Mouse (Mus musculus): Measurements from ENCODE around the gene Ttll10. TPM values are rescaled to one million over a fixed set of nuclear protein-coding genes. Genes with fewer than 3 reads are reported as not detected.
A peak's percentile ranks its signal among the peaks of the same experiment; 100 is the strongest.

Ttll10 gene
- polyA plus RNA-seq, 1 experiment from 2014 or later: 0.36 TPM

DNA sequence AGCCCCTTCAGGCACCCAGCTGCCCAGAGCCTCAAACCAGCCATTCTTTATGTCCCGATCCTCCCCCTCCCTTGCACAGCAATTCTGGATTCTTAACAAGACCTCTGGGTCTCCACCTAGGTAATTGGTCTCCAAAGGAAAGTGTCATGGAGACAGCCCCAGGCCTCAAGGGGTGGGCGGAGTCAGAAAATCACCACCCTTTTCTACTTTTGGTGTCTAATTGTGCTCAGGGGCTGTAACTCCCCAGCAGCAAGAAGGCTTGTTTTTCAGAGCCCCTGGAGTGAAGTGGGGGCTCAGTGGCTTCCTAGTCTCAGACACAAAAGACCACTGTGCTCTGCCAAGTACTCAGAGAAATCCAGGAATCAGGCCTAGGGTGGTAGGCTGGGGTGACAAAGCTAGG is 11.5 kb upstream of the Ttll10 start:
- H3K4me3 ChIP-seq (ENCODE audit: low read depth, low read length): no peak overlapping the region
- H3K9me3 ChIP-seq (replicated peaks; ENCODE audit: control insufficient read depth, low read length): no peaks in the 10 kb centered on the region
- H3K4me1 ChIP-seq (ENCODE audit: control insufficient read depth, insufficient read depth, low read length): peaks cover 10% of the 10 kb centered on the region; the same call in 1 of the 2 replicates
- H3K36me3 ChIP-seq (ENCODE audit: control insufficient read depth, insufficient read depth, low read length): no peaks in the 10 kb centered on the region
- no peak for ATAC-seq (replicated peaks; ENCODE audit: insufficient number of reproducible peaks, low FRiP score, low TSS enrichment)
- no peak overlapping the region for H3K9ac ChIP-seq (ENCODE audit: low read depth, low read length)
- 68% methylated on average over 2 of the region's 2 CpGs for WGBS (ENCODE audit: insufficient replicate concordance)
- no peak overlapping the region for H3K4me2 ChIP-seq
- no peaks in the 10 kb centered on the region for H3K27me3 ChIP-seq (ENCODE audit: control insufficient read depth, insufficient read depth, low read length)
- H3K27ac ChIP-seq (ENCODE audit: low read depth, low read length): no peak overlapping the region

DNA sequence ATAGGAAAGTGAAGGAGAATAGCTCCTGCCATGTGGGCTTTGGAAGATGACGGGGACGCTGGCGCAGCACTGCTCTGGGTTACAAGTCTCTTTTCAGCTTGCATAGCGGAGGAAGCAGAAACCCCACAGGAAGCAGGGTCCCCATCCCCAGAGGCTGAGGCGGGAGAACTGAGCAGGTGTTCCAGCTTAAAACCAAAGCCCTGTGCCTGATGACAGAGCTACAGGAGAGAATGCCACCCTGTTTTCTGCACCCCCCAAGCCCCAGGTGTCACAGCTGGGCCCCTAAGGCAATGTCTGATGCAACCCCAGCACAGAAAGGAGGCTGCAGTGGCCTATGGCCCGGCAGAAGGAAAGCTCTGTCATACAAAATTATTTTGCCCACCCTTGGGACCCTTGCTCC is 11.1 kb upstream of the Ttll10 start:
- Histone ChIP-seq H3K9ac (ENCODE audit: low read depth, low read length) (no peak overlapping the region), H3K27me3 (ENCODE audit: control insufficient read depth, insufficient read depth, low read length) (no peaks in the 10 kb centered on the region), H3K9me3 (replicated peaks; ENCODE audit: control insufficient read depth, low read length) (no peaks in the 10 kb centered on the region), H3K36me3 (ENCODE audit: control insufficient read depth, insufficient read depth, low read length) (no peaks in the 10 kb centered on the region), H3K27ac (ENCODE audit: low read depth, low read length) (no peak overlapping the region), H3K4me3 (ENCODE audit: low read depth, low read length) (no peak overlapping the region), H3K4me2 (no peak overlapping the region), H3K4me1 (ENCODE audit: control insufficient read depth, insufficient read depth, low read length) (peaks cover 10% of the 10 kb centered on the region; the same call in 1 of the 2 replicates)
- WGBS (ENCODE audit: insufficient replicate concordance): 70% methylated on average over 6 of the region's 6 CpGs
- no peak for ATAC-seq (replicated peaks; ENCODE audit: insufficient number of reproducible peaks, low FRiP score, low TSS enrichment)

DNA sequence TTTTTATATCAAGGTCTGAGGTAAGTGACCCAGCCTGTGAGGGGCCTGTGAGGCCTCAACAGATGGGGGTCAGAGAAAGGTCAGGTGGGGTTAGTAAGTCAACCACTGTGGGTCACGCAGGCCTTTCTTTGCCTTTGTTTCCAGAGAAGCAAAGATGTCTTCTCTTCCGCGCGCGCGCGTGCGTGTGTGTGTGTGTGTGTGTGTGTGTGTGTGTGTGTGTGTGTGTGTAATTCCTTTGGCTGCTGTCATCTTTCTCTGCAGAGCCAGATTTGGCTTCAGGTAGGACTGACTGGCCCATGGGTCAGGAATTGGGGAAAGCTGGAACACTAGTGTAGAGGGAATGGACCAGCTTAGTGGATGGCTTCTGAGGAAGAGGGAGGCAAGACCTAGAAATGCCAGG is 10.5 kb upstream of the Ttll10 start:
- H3K27me3 ChIP-seq (ENCODE audit: control insufficient read depth, insufficient read depth, low read length): no peaks in the 10 kb centered on the region
- 90% methylated on average over 8 of the region's 8 CpGs for WGBS (ENCODE audit: insufficient replicate concordance)
- no peak overlapping the region for H3K27ac ChIP-seq (ENCODE audit: low read depth, low read length)
- no peaks in the 10 kb centered on the region for H3K36me3 ChIP-seq (ENCODE audit: control insufficient read depth, insufficient read depth, low read length)
- no peak overlapping the region for H3K4me2 ChIP-seq
- peaks cover 10% of the 10 kb centered on the region; the same call in 1 of the 2 replicates for H3K4me1 ChIP-seq (ENCODE audit: control insufficient read depth, insufficient read depth, low read length)
- H3K4me3 ChIP-seq (ENCODE audit: low read depth, low read length): no peak overlapping the region
- ATAC-seq (replicated peaks; ENCODE audit: insufficient number of reproducible peaks, low FRiP score, low TSS enrichment): no peak
- no peak overlapping the region for H3K9ac ChIP-seq (ENCODE audit: low read depth, low read length)
- no peaks in the 10 kb centered on the region for H3K9me3 ChIP-seq (replicated peaks; ENCODE audit: control insufficient read depth, low read length)

DNA sequence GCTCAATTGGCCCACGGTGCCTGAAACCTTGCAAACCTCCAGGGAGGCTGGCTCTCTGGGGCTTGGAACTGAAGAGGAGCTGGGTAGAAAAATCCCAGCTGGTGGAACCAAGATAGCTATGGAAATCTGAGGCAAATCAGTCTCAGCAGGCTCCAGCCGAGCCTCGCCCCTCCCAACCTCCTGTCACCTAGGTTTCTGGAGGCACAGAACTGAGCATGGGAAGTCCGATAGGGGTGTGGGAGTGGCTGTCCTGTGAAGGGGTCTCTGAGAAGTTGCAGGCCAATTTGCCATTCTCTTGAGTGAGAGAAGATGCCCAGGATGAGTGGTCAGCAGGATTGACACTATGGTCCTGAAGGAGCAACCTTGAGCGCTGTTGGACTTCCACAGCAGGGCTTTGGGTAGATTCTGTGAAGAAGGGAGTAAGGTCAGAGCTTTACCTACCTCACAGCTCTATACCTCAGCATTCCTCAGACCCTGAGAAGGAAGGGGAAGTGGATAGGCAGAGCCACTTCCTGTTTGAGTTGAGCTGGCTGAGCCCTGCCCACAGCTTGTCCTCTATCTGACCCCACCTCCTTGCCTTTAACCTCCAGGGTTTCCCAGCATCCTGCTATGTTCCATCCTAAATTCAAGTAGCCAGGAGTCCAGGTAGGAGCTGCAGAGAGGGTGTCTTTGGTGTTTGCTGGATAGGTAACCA is 8.2 kb upstream of the Ttll10 start:
- 34% methylated on average over 5 of the region's 5 CpGs for whole genome bisulfite sequencing (ENCODE audit: insufficient replicate concordance)
- Histone ChIP-seq H3K4me2 (no peak overlapping the region), H3K4me1 (ENCODE audit: control insufficient read depth, insufficient read depth, low read length) (peaks cover 10% of the 10 kb centered on the region; the same call in 1 of the 2 replicates), H3K9me3 (replicated peaks; ENCODE audit: control insufficient read depth, low read length) (no peaks in the 10 kb centered on the region), H3K4me3 (ENCODE audit: low read depth, low read length) (no peak overlapping the region), H3K27me3 (ENCODE audit: control insufficient read depth, insufficient read depth, low read length) (no peaks in the 10 kb centered on the region), H3K36me3 (ENCODE audit: control insufficient read depth, insufficient read depth, low read length) (no peaks in the 10 kb centered on the region), H3K27ac (ENCODE audit: low read depth, low read length) (no peak overlapping the region), H3K9ac (ENCODE audit: low read depth, low read length) (no peak overlapping the region)
- ATAC-seq (replicated peaks; ENCODE audit: insufficient number of reproducible peaks, low FRiP score, low TSS enrichment): no peak

DNA sequence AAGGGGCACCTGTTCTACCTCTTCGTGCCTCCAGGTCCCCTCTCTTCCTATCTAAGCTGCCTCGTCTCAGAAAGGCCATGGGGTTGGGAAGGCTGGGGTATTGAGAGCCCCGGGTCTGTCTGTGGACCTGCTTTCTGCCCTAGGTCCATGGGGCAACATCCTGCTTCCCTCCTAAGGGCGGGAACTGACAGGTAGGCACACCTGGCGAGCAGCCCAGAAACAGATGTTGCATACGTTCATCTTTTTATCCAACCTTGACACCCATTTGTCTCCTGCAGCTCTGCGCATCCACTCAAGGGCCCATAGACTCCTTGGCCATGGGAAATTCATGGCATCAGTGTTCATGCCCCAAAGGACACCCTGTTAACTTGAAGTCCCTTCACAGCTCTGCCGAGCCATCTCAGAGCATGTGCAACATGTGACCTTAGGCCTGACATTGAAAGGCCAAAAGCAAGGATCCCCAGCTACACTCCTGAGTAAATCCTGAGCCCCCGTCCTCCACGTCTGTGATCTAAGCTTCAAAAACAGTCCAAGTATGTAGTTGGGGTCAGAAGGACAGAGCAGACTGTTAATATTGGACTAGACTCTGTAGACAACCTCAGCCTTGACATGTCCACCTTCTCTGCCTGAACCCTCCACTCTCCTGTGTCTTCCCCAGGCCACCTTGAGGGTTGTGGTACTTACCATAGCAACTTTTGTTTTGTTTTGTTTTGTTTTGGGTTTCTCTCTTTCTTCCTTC is 6.1 kb upstream of the Ttll10 start:
- 82% methylated on average over 10 of the region's 10 CpGs for WGBS (ENCODE audit: insufficient replicate concordance)
- Histone ChIP-seq H3K9me3 (replicated peaks; ENCODE audit: control insufficient read depth, low read length) (no peaks in the 10 kb centered on the region), H3K4me1 (ENCODE audit: control insufficient read depth, insufficient read depth, low read length) (peaks cover 9% of the 10 kb centered on the region; the same call in 1 of the 2 replicates), H3K36me3 (ENCODE audit: control insufficient read depth, insufficient read depth, low read length) (no peaks in the 10 kb centered on the region), H3K27me3 (ENCODE audit: control insufficient read depth, insufficient read depth, low read length) (no peaks in the 10 kb centered on the region), H3K4me3 (ENCODE audit: low read depth, low read length) (no peak overlapping the region), H3K9ac (ENCODE audit: low read depth, low read length) (no peak overlapping the region), H3K4me2 (no peak overlapping the region), H3K27ac (ENCODE audit: low read depth, low read length) (no peak overlapping the region)
- ATAC-seq (replicated peaks; ENCODE audit: insufficient number of reproducible peaks, low FRiP score, low TSS enrichment): no peak

DNA sequence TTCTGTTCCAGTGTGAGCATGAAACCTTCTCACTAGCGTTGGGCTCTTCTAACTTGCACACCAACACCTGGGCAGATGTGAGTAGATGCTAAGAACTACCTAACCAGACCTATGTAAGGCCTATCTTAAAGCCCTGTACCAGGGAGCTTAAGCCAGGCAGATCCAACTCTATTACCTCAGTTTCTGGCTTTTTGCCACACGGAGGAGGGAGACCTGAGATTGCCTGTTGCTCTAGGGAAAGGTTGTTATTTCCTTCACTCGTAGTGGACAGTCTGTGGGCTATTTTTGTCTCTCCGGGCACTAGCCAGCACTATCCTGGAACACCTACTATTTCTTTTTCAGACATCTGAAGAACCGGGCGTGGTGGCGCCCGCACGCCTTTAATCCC is 5.3 kb upstream of the Ttll10 start:
- Histone ChIP-seq H3K36me3 (ENCODE audit: control insufficient read depth, insufficient read depth, low read length) (no peaks in the 10 kb centered on the region), H3K9me3 (replicated peaks; ENCODE audit: control insufficient read depth, low read length) (no peaks in the 10 kb centered on the region), H3K4me1 (ENCODE audit: control insufficient read depth, insufficient read depth, low read length) (peaks cover 7% of the 10 kb centered on the region; the same call in 1 of the 2 replicates), H3K4me3 (ENCODE audit: low read depth, low read length) (no peak overlapping the region), H3K4me2 (no peak overlapping the region), H3K27me3 (ENCODE audit: control insufficient read depth, insufficient read depth, low read length) (peaks cover 3% of the 10 kb centered on the region; the same call in 1 of the 2 replicates), H3K27ac (ENCODE audit: low read depth, low read length) (no peak overlapping the region), H3K9ac (ENCODE audit: low read depth, low read length) (no peak overlapping the region)
- WGBS (ENCODE audit: insufficient replicate concordance): 74% methylated on average over 9 of the region's 9 CpGs
- no peak for ATAC-seq (replicated peaks; ENCODE audit: insufficient number of reproducible peaks, low FRiP score, low TSS enrichment)

DNA sequence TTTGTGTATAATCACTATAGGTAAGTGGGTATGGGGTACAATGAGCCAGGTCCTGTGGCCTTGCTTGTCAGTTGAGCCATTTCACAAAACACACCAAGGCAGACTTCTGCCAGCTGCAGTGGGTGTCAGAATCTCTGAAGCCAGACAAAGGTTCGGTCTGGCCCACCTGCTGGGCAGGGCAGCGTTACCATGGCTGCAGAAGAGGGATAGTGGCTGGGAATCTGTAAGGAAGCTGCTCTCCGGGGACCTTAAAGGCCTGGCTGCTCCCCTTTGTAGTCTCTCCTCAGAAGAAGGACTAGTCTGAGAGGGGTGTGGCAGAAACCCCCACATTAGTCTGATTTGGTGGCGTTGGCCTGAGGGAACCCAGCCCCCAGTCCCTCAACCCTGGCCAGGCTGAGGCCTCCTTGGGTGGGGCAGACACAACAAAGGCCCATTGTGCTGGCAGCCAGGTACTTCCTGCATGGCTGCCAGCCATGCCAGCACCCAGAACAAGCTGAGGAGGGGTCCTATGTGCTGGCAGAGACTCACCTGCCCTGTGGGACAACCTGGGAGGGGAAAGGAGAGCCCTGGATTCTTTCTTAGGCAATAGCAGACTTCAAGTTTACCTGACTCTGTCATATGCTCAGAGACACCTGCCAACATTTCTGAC is 4.8 kb upstream of the Ttll10 start:
- Histone ChIP-seq H3K4me3 (ENCODE audit: low read depth, low read length) (no peak overlapping the region), H3K27me3 (ENCODE audit: control insufficient read depth, insufficient read depth, low read length) (peaks cover 7% of the 10 kb centered on the region; the same call in 1 of the 2 replicates), H3K27ac (ENCODE audit: low read depth, low read length) (no peak overlapping the region), H3K4me2 (no peak overlapping the region), H3K9ac (ENCODE audit: low read depth, low read length) (no peak overlapping the region), H3K36me3 (ENCODE audit: control insufficient read depth, insufficient read depth, low read length) (no peaks in the 10 kb centered on the region), H3K4me1 (ENCODE audit: control insufficient read depth, insufficient read depth, low read length) (peaks cover 7% of the 10 kb centered on the region; the same call in 1 of the 2 replicates), H3K9me3 (replicated peaks; ENCODE audit: control insufficient read depth, low read length) (no peaks in the 10 kb centered on the region)
- 21% methylated on average over 4 of the region's 4 CpGs for WGBS (ENCODE audit: insufficient replicate concordance)
- no peak for ATAC-seq (replicated peaks; ENCODE audit: insufficient number of reproducible peaks, low FRiP score, low TSS enrichment)

DNA sequence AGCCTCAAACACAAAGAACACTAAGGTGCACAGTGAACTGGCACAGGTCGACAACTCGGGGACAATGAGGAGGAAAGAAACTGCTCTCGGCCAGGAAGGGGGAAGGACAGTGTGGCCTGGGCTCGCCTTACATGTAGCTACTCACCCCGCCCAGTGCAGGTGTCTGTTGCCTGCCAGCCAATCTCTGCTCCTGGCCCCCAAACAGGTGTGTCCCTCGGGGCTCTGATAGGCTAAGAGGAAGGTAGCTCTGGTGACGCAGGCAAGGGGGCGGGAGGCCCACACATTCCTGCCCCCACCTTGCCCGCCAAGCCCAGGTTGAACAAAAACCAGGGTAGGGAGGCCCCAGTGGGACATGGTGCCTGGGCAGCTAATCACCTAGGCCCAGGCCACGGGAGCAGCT is 499 bp upstream of the Ttll10 start:
- ATAC-seq (replicated peaks; ENCODE audit: insufficient number of reproducible peaks, low FRiP score, low TSS enrichment): 0 out of 2 replicates have a peak, but pooled peaks have one; percentile 32
- no peaks in the 10 kb centered on the region for H3K36me3 ChIP-seq (ENCODE audit: control insufficient read depth, insufficient read depth, low read length)
- no peak overlapping the region for H3K27ac ChIP-seq (ENCODE audit: low read depth, low read length)
- no peaks in the 10 kb centered on the region for H3K9me3 ChIP-seq (replicated peaks; ENCODE audit: control insufficient read depth, low read length)
- H3K4me1 ChIP-seq (ENCODE audit: control insufficient read depth, insufficient read depth, low read length): no peaks in the 10 kb centered on the region
- no peak overlapping the region for H3K4me3 ChIP-seq (ENCODE audit: low read depth, low read length)
- 40% methylated on average over 10 of the region's 10 CpGs for WGBS (ENCODE audit: insufficient replicate concordance)
- H3K27me3 ChIP-seq (ENCODE audit: control insufficient read depth, insufficient read depth, low read length): peaks cover 10% of the 10 kb centered on the region
- H3K4me2 ChIP-seq: no peak overlapping the region
- no peak overlapping the region for H3K9ac ChIP-seq (ENCODE audit: low read depth, low read length)
